Mouse (Mus musculus) ES-Bruce4 (cell line): ENCODE measurements around the gene Lifr.

Experiments
- CTCF ChIP-seq: IDR thresholded peaks from one replicate; pipeline ENCODE4 v1.8.1; 2011; ENCODE audit warnings: low read depth, low read length
- EP300 ChIP-seq: IDR thresholded peaks from 2 replicates; pipeline ENCODE4 v1.6.1; 2011; ENCODE audit warnings: low read depth, low read length; ENCODE audit not compliant: insufficient read depth
- POLR2A ChIP-seq: IDR thresholded peaks from one replicate; pipeline ENCODE4 v1.8.1; 2011; ENCODE audit warnings: low read length; ENCODE audit not compliant: insufficient read depth

DNA sequence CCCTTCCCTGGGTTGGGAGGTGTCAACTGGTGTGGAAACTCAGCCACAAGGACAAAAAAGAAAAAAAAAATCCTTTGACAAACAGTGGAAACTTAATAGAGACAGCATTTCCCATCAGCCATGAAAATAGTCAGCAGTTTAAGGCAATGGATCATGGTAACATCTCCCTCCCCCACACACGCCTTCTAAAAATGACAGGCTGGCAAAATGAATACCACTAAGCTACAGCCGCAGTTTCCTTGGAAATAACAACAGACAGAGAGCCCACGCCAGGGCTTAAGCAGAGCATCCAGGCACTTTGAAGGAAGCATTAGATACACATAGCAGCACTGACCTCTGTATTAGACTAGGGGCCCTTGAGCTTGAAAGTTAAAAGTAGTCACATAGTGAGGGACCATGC is 150.5 kb downstream of the Lifr start:
- no peak for TF ChIP-seq CTCF
- no peak for TF ChIP-seq POLR2A
- TF ChIP-seq EP300 = no peak
